Mouse (Mus musculus): ENCODE measurements around the gene Ccdc183.

Gene Ccdc183

DNA sequence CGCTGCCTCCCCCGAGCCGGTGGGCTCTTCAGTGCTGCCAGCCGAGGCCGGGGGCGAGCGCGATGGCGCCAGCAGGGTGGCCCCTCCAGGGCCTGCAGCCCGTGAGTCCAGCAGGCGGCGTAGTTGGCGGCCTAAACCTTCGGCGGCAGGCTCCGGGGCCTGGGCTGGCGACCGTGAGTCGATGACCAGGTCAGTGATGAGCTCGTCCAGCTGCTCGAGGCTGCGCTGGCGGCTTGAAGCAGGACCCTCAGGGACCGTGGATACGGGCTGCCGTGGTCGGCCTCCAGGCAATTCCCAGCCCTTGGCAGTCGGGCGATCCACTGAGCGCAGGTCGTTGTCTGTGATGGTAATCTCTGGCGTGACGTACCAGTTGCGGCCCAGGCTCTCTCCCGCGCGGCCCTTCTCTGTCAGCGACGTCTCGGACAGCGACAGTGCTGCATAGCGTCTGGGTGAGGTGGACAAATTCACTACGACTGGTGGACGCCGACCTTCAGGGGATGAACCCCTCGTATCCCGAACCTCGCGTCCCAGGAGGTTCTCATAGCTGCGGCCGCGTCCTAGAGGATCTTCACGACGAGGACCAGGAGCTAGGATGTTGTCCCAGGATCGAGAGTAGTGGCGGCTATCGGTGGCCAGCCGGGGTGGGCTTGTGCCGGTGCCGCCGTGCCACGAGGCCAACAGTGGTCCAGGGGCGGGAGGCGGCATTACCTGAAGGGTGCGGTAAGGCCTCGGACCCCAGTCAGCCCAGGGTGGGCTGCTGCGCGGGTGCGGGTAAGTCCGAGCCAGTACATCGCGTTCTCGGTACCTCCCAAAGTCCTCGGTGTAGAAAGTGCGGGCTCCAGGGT is 39.3 kb downstream of the Ccdc183 start:
- in situ Hi-C loops (cut with MboI, MseI) = no loop called here

DNA sequence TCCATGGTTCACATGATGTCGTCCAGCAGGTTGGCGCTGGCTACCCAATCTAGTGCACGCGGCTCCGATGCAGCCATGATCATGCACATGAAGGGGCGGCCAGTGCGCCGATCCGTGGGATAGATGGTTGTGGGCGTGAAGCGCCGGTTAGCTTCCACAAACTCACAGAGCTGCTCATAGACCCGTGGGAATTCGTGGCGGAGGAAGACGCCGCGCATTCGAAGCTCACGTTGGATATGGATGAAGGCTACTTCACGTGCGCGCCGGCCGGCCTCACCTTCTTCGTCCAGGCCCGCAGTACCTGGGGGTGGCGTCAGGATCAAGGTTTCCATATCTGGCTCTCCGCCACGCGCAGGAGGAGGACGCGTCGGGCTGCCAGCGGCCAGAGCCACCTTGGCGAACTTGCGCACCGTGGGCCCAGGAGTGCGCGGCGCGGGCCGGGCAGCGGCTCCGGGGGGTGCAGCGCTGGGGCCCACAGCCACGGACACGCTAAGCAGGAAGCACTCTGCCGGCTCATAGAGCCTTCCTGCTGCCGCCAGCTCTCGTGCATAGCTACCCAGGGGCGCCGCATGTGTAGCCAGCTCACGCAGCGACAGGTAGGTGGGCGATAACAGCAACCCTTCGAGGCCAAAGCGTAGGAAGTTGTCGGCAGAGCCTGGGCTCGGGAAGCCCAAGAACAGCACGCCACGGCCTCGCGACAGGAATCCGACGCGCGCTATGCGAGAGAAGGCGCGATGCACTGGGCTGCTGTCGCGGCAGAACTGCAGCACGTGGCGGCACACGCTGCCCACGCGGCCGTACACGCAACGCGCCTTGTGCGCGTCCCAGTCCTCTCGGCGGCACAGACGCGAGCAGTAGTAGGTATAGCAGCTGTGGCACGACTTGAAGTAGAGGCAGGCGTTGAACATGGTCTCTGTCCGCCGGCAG is 40.2 kb downstream of the Ccdc183 start:
- in situ Hi-C loops (cut with MboI, MseI) = no loop called here

DNA sequence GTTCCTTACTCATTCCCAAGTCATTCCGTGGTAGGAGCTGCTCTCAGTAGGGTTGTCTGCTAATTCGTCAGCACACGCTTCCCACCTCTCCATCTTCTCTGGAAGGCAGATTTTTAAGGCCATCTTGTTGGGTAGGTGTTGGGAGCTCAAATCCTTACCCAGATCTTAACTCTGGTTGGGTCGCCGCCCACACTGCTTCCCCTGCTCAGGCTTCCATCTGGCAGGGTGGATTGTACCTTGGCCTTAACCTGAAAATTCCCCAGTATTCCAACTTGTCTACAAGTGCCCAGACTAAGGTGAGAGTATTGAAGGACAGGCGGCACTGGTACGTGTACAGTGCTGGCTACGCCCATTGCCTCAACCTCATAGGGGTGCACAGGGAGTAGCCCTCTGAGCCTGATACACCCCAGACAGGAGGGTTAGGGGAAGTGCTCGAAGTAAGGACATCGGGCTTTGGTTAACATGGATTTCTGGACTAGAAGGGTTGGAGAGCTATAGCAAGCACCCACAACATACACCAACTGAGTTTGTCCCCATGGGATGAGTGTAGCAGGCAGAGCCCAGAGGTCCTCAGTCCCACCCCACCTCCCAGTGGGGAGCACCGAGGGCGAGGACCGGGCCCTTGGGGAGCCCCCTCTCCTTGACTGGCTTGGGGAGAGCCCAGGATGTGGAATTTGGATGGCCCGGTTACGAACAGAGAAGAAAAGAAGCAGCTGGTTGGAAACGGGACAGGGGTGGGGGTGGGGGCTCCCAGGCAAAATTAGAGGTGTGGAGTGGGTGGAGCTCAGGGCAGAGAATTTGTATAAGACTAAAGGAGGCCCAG is 41.2 kb downstream of the Ccdc183 start:
- in situ Hi-C loops (cut with MboI, MseI) = no loop called here

GRCm38 (mm10) chr2:25575432-25576027 is 41.9 kb downstream of the Ccdc183 start:
- in situ Hi-C loops (cut with MboI, MseI) = no loop called here

GRCm38 (mm10) chr2:25574579-25575431 is 42.7 kb downstream of the Ccdc183 start, which contains the start of the genes Mamdc4 and Phpt1:
TSS of gene Mamdc4 (minus strand) at chr2:25574845.
TSS of gene Phpt1 (minus strand) at chr2:25575224.
- in situ Hi-C loops (cut with MboI, MseI) = no loop called here

GRCm38 (mm10) chr2:25574136-25574535 is 43.3 kb downstream of the Ccdc183 start:
- in situ Hi-C loops (cut with MboI, MseI) = no loop called here

DNA sequence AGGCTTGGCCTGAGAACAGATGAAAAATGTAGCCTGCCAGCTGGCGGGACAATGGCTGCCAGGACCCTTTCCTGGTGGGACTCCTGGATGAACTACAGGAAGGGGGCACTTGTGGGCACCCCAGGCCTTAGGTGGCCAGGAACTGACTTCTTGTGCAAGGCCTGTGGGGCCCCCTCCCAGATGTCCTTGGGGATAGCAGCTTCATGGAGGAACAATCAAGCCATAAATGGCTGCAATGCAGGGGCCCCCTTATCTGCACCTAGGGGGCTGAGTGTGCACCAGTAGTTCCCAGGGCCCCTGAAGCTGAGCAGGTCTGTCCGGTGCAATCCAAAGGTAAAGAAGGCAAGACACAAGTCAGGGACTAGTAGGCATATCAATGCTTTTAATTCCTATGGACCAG is 44.4 kb downstream of the Ccdc183 start:
- in situ Hi-C loops (cut with MboI, MseI) = no loop called here

- in situ Hi-C loops (cut with MboI, MseI) = no loop called here
Measured at GRCm38 (mm10) chr2:25571221-25571620, 46.3 kb downstream of the Ccdc183 start.

DNA sequence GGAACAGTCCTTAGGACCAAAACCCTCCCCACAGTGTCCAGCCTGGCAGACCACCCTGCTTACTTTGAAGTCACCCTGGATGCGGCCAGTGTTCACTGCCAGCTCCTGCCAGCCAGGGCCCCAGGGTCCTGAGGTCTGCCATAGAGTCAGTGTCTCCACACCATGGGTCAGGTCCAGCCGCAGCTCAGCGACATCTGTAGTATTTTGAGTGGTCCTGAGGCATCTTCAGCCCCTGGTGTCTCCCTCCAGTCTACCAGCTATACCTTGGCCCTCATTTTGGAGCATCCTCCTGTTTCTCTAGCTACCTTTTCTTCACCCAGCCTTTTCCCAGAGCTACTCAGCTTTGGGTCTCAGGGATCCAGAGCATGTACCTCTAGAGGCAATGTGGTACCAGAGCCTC is 48.2 kb downstream of the Ccdc183 start:
- in situ Hi-C loops (cut with MboI, MseI) = no loop called here

DNA sequence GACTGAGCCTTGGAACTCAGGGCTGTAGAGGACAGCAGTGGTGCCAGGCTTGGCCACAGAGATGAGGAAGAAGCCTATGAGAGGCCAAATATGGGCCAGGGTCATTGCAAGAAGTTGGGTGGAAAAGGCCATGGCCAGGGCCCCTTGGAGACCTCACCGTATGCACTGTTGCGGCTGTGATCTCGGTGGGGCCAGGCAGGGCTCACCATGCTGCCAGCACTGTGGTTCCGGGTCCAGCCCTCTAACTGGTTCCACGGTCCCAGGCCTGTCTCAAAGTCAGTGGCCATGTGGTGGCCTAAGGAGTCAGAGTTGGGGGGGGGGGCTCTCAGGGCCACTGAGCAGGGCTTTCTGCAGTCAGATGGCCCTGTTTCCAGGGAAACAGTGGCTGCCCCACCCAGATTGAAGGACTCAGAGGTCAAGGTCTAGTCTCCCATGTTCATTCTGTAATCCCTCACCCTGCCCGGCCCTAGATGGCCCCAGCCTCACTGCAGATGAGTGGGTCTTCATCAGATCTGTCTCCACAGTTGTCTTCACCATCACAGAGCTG is 48.9 kb downstream of the Ccdc183 start:
- in situ Hi-C loops (cut with MboI, MseI) = no loop called here

GRCm38 (mm10) chr2:25566558-25566957 is 50.9 kb downstream of the Ccdc183 start:
- in situ Hi-C loops (cut with MboI, MseI) = no loop called here

DNA sequence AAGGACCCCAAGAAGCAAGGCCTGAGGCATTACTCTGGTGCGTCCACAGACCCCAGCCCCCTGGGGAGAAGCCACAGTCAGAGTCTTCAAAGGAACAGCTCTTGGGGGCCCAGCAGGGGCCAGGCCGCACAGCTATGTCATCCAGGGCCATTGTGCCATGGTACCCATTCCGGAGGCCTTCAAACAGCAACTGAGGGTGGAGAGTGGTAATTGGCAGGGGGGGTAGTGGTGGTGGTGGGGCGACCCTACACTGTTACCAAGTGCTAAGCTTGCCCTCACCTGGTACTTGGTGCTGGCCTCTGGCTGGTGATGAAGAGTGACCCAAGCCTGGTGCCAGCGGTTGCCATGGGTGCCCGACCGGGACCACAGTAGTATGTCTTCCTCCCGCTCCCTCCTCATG is 51.7 kb downstream of the Ccdc183 start:
- in situ Hi-C loops (cut with MboI, MseI) = no loop called here

DNA sequence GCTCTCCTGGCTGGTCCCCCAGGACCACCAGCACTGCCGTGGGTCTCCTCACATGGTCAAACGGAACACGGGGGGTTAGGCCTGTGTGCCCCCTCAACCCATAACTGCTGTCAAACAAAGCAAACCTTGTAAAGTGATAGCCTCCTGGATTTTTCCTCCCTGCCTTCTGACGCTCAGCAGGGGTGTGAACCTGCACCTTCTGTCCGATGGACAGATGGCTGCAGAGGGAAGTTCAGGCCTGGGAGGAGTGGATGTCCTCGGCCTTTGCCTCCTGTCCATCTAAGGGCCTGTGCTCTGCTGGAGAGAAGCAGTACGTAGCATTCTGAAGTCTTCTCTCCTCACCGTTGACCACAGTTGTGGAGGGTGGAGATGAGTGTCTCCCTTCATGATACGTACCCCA is 55.5 kb downstream of the Ccdc183 start:
- in situ Hi-C loops (cut with MboI, MseI) = no loop called here

GRCm38 (mm10) chr2:25560551-25560950 is 56.9 kb downstream of the Ccdc183 start:
- in situ Hi-C loops (cut with MboI, MseI) = no loop called here

DNA sequence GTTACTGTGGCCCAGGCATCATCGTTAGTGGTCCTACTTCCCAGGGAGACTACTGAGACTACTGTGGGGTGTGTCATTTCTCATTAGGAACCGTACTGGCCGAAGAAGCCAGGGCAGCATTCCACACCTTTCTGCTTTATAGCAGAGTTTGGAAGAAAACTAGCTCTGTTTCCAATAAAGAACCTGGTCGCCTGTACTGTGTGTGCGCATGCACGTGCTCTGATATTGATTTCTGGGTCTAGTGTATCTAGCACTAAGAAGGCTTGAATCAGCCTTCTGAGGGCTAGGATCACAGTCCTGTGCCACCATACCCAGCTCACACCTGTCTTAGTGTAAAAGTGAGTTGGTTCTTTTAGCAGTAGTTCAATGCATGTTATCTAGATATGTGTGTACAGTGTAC is 58.7 kb downstream of the Ccdc183 start:
- in situ Hi-C loops (cut with MboI, MseI) = loop anchor here (10.0 kb wide), 1 partner anchor 946 kb away; no protein-coding TSS in a partner anchor
